Mouse (Mus musculus): ENCODE results near the gene Lbx1. TPM values are rescaled to one million over a fixed set of nuclear protein-coding genes. Genes with fewer than 3 reads are reported as not detected.

Lbx1 gene
- polyA plus RNA-seq, 1 experiment from 2014 or later: not detected

GRCm38 (mm10) chr19:45248691-45249090, 13.1 kb upstream of the Lbx1 start:
- no peak overlapping the region for H3K9ac ChIP-seq (ENCODE audit: low read length)
- no peaks in the 10 kb centered on the region for H3K36me3 ChIP-seq (ENCODE audit: control insufficient read depth, insufficient read depth, low read length)
- H3K4me3 ChIP-seq (ENCODE audit: low read depth, low read length): no peak overlapping the region
- H3K9me3 ChIP-seq (ENCODE audit: control insufficient read depth, low read length): no peaks in the 10 kb centered on the region
- WGBS: 79% methylated on average over 19 of the region's 19 CpGs
- no peak for ATAC-seq (replicated peaks; ENCODE audit: low FRiP score)
- H3K4me1 ChIP-seq (replicated peaks; ENCODE audit: control insufficient read depth, insufficient read depth, low read length): no peaks in the 10 kb centered on the region
- no peak overlapping the region for H3K27ac ChIP-seq (ENCODE audit: low read depth, low read length)
- H3K27me3 ChIP-seq (ENCODE audit: control insufficient read depth, insufficient read depth, low read length): peaks cover 18% of the 10 kb centered on the region
- no peak overlapping the region for H3K4me2 ChIP-seq (ENCODE audit: low read depth, low read length, severe bottlenecking)
- no peak for DNase-seq (ENCODE audit: low spot score)

GRCm38 (mm10) chr19:45243918-45244700, 8.5 kb upstream of the Lbx1 start:
- WGBS: 2% methylated on average over 29 of the region's 29 CpGs
- no peak overlapping the region for H3K27ac ChIP-seq (ENCODE audit: low read depth, low read length)
- no peaks in the 10 kb centered on the region for H3K9me3 ChIP-seq (ENCODE audit: control insufficient read depth, low read length)
- H3K9ac ChIP-seq (ENCODE audit: low read length): no peak overlapping the region
- H3K4me3 ChIP-seq (ENCODE audit: low read depth, low read length): no peak overlapping the region
- no peaks in the 10 kb centered on the region for H3K36me3 ChIP-seq (ENCODE audit: control insufficient read depth, insufficient read depth, low read length)
- no peak overlapping the region for H3K4me2 ChIP-seq (ENCODE audit: low read depth, low read length, severe bottlenecking)
- H3K4me1 ChIP-seq (replicated peaks; ENCODE audit: control insufficient read depth, insufficient read depth, low read length): no peaks in the 10 kb centered on the region
- DNase-seq (ENCODE audit: low spot score) (peak; percentile 79), ATAC-seq (replicated peaks; ENCODE audit: low FRiP score) (no peak)
- peaks cover 61% of the 10 kb centered on the region for H3K27me3 ChIP-seq (ENCODE audit: control insufficient read depth, insufficient read depth, low read length)

- no peak for DNase-seq (ENCODE audit: low spot score)
- Histone ChIP-seq H3K27me3 (ENCODE audit: control insufficient read depth, insufficient read depth, low read length) (peaks cover 67% of the 10 kb centered on the region), H3K36me3 (ENCODE audit: control insufficient read depth, insufficient read depth, low read length) (no peaks in the 10 kb centered on the region), H3K4me2 (ENCODE audit: low read depth, low read length, severe bottlenecking) (no peak overlapping the region), H3K27ac (ENCODE audit: low read depth, low read length) (no peak overlapping the region), H3K9ac (ENCODE audit: low read length) (no peak overlapping the region), H3K4me3 (ENCODE audit: low read depth, low read length) (no peak overlapping the region), H3K9me3 (ENCODE audit: control insufficient read depth, low read length) (no peaks in the 10 kb centered on the region), H3K4me1 (replicated peaks; ENCODE audit: control insufficient read depth, insufficient read depth, low read length) (no peaks in the 10 kb centered on the region)
- ATAC-seq (replicated peaks; ENCODE audit: low FRiP score): no peak
- 0% methylated on average over 5 of the region's 5 CpGs for WGBS
Measured at GRCm38 (mm10) chr19:45243264-45243602, 7.6 kb upstream of the Lbx1 start.

DNA sequence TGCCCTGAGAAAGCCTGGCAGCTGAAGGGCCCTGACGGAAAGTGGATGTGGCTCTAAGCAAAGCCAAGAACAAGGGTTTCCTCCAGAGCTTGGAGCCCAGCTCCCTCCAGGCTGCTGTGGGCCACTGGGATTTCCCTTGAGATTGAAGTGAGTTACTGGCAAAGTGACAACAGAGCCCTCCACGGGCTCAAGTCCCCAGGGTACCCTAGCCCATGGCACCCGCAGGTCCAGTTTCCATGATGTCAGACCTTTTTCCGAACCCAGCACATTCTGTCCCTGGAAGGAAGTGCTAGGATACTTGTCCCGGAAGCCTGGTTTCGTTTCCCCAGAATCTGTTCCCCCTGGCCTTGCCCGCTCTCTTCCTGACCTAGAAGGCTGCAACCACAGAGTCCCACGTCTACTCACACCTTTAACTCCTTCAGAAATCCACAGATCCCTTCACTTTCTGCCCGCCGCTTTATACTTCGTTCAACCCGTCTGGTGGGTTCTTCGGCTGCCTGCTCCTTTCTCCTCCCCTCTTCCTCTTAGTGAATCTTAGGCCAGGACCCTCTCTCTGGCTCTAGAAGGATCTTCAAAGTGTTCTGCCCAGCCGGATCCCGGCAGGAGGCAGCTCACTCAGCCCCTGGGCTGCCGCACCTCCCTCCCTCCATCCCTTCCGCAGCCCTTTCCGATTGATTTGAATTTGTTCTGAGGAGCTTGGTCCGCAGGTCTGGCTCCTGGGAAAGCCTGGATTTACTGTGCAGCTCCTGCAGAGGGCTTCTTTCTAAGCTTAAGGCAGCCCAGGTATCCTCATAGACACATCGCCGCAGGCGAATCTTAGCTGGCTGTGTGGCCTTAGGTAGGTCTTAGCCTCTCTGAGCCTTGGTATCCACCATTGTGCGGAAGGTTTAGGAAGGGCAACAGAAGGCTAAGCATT, 7.0 kb upstream of the Lbx1 start:
- WGBS: 1% methylated on average over 23 of the region's 23 CpGs
- DNase-seq (ENCODE audit: low spot score) (no peak), ATAC-seq (replicated peaks; ENCODE audit: low FRiP score) (no peak)
- Histone ChIP-seq H3K27me3 (ENCODE audit: control insufficient read depth, insufficient read depth, low read length) (peaks cover 74% of the 10 kb centered on the region), H3K4me1 (replicated peaks; ENCODE audit: control insufficient read depth, insufficient read depth, low read length) (no peaks in the 10 kb centered on the region), H3K4me3 (ENCODE audit: low read depth, low read length) (no peak overlapping the region), H3K4me2 (ENCODE audit: low read depth, low read length, severe bottlenecking) (no peak overlapping the region), H3K27ac (ENCODE audit: low read depth, low read length) (no peak overlapping the region), H3K9ac (ENCODE audit: low read length) (no peak overlapping the region), H3K36me3 (ENCODE audit: control insufficient read depth, insufficient read depth, low read length) (no peaks in the 10 kb centered on the region), H3K9me3 (ENCODE audit: control insufficient read depth, low read length) (no peaks in the 10 kb centered on the region)

GRCm38 (mm10) chr19:45242017-45242347, 6.4 kb upstream of the Lbx1 start:
- Histone ChIP-seq H3K4me2 (ENCODE audit: low read depth, low read length, severe bottlenecking) (no peak overlapping the region), H3K4me3 (ENCODE audit: low read depth, low read length) (no peak overlapping the region), H3K27ac (ENCODE audit: low read depth, low read length) (no peak overlapping the region), H3K9me3 (ENCODE audit: control insufficient read depth, low read length) (no peaks in the 10 kb centered on the region), H3K27me3 (ENCODE audit: control insufficient read depth, insufficient read depth, low read length) (peaks cover 80% of the 10 kb centered on the region), H3K36me3 (ENCODE audit: control insufficient read depth, insufficient read depth, low read length) (no peaks in the 10 kb centered on the region), H3K9ac (ENCODE audit: low read length) (no peak overlapping the region), H3K4me1 (replicated peaks; ENCODE audit: control insufficient read depth, insufficient read depth, low read length) (no peaks in the 10 kb centered on the region)
- WGBS: 6% methylated on average over 4 of the region's 4 CpGs
- DNase-seq (ENCODE audit: low spot score): no peak
- no peak for ATAC-seq (replicated peaks; ENCODE audit: low FRiP score)

GRCm38 (mm10) chr19:45240026-45240425, 4.4 kb upstream of the Lbx1 start:
- no peak overlapping the region for H3K4me3 ChIP-seq (ENCODE audit: low read depth, low read length)
- no peak for DNase-seq (ENCODE audit: low spot score)
- no peaks in the 10 kb centered on the region for H3K9me3 ChIP-seq (ENCODE audit: control insufficient read depth, low read length)
- H3K27me3 ChIP-seq (ENCODE audit: control insufficient read depth, insufficient read depth, low read length): peaks cover 94% of the 10 kb centered on the region
- no peak overlapping the region for H3K27ac ChIP-seq (ENCODE audit: low read depth, low read length)
- WGBS: 2% methylated on average over 2 of the region's 2 CpGs
- no peak overlapping the region for H3K4me2 ChIP-seq (ENCODE audit: low read depth, low read length, severe bottlenecking)
- peaks cover 10% of the 10 kb centered on the region for H3K4me1 ChIP-seq (replicated peaks; ENCODE audit: control insufficient read depth, insufficient read depth, low read length)
- no peak for ATAC-seq (replicated peaks; ENCODE audit: low FRiP score)
- no peaks in the 10 kb centered on the region for H3K36me3 ChIP-seq (ENCODE audit: control insufficient read depth, insufficient read depth, low read length)
- no peak overlapping the region for H3K9ac ChIP-seq (ENCODE audit: low read length)

GRCm38 (mm10) chr19:45239191-45239590, 3.6 kb upstream of the Lbx1 start:
- Histone ChIP-seq H3K4me1 (replicated peaks; ENCODE audit: control insufficient read depth, insufficient read depth, low read length) (peaks cover 11% of the 10 kb centered on the region), H3K9me3 (ENCODE audit: control insufficient read depth, low read length) (no peaks in the 10 kb centered on the region), H3K27me3 (ENCODE audit: control insufficient read depth, insufficient read depth, low read length) (peaks cover 96% of the 10 kb centered on the region), H3K4me2 (ENCODE audit: low read depth, low read length, severe bottlenecking) (no peak overlapping the region), H3K27ac (ENCODE audit: low read depth, low read length) (no peak overlapping the region), H3K4me3 (ENCODE audit: low read depth, low read length) (no peak overlapping the region), H3K9ac (ENCODE audit: low read length) (no peak overlapping the region), H3K36me3 (ENCODE audit: control insufficient read depth, insufficient read depth, low read length) (no peaks in the 10 kb centered on the region)
- 0% methylated on average over 1 of the region's 1 CpGs for WGBS
- no peak for DNase-seq (ENCODE audit: low spot score)
- no peak for ATAC-seq (replicated peaks; ENCODE audit: low FRiP score)

- Histone ChIP-seq H3K9ac (ENCODE audit: low read length) (no peak overlapping the region), H3K4me1 (replicated peaks; ENCODE audit: control insufficient read depth, insufficient read depth, low read length) (peaks cover 11% of the 10 kb centered on the region), H3K36me3 (ENCODE audit: control insufficient read depth, insufficient read depth, low read length) (no peaks in the 10 kb centered on the region), H3K4me3 (ENCODE audit: low read depth, low read length) (no peak overlapping the region), H3K27me3 (ENCODE audit: control insufficient read depth, insufficient read depth, low read length) (peaks cover 93% of the 10 kb centered on the region), H3K9me3 (ENCODE audit: control insufficient read depth, low read length) (no peaks in the 10 kb centered on the region), H3K4me2 (ENCODE audit: low read depth, low read length, severe bottlenecking) (no peak overlapping the region), H3K27ac (ENCODE audit: low read depth, low read length) (no peak overlapping the region)
- DNase-seq (ENCODE audit: low spot score) (peak; percentile 42), ATAC-seq (replicated peaks; ENCODE audit: low FRiP score) (no peak)
- whole genome bisulfite sequencing: 1% methylated on average over 3 of the region's 3 CpGs
Measured at GRCm38 (mm10) chr19:45237665-45238209, 2.1 kb upstream of the Lbx1 start.
